Mouse (Mus musculus) lung, embryonic 15.5 days (tissue): ENCODE data around the gene Atp6v0d1. TPM values are rescaled to one million over a fixed set of nuclear protein-coding genes. Genes with fewer than 3 reads are reported as not detected.
"Not testable (repeated sequence)": the region's sequence is repeated elsewhere in the genome, so short reads cannot be mapped to it uniquely, and the experiment has no call there.

Source experiments
- ATAC-seq: fragments of 200-750 bp; cut with Nextera tagmentation; 2 replicates; pipeline ENCODE4 v1.8.0; 2017; ENCODE audit warnings: moderate number of reproducible peaks, borderline replicate concordance; ENCODE audit not compliant: low FRiP score, low TSS enrichment; ENCODE audit errors: extremely low read depth
- H3K27ac ChIP-seq: fragments of 300-500 bp; sonication (generic); 2 replicates; pipeline ENCODE4 v1.5.1; 2015; ENCODE audit warnings: moderate library complexity, mild to moderate bottlenecking, inconsistent platforms
- H3K27me3 ChIP-seq: fragments of 300-500 bp; sonication (generic); 2 replicates; pipeline ENCODE4 v1.6.1; 2015; ENCODE audit warnings: inconsistent platforms
- H3K36me3 ChIP-seq: fragments of 300-500 bp; sonication (generic); 2 replicates; pipeline ENCODE4 v1.6.1; 2015; ENCODE audit warnings: inconsistent platforms
- H3K4me1 ChIP-seq: fragments of 300-500 bp; sonication (generic); 2 replicates; pipeline ENCODE4 v1.6.1; 2015; ENCODE audit warnings: inconsistent platforms
- H3K4me2 ChIP-seq: fragments of 300-500 bp; sonication (generic); 2 replicates; pipeline ENCODE4 v1.6.1; 2015; ENCODE audit warnings: inconsistent platforms, mild to moderate bottlenecking, moderate library complexity
- H3K4me3 ChIP-seq: fragments of 300-500 bp; sonication (generic); 2 replicates; pipeline ENCODE4 v1.5.1; 2015; ENCODE audit warnings: mild to moderate bottlenecking, inconsistent platforms
- H3K9ac ChIP-seq: fragments of 300-500 bp; sonication (generic); 2 replicates; pipeline ENCODE4 v1.6.1; 2015; ENCODE audit warnings: inconsistent platforms
- H3K9me3 ChIP-seq: fragments of 300-500 bp; sonication (generic); 2 replicates; pipeline ENCODE4 v1.6.1; 2016; ENCODE audit warnings: inconsistent platforms
- WGBS: fragments of 180-500 bp; shearing (Covaris S2); methylation state at CpG from one replicate; pipeline ENCODE4 v1.1.7; 2015; 5-methylcytosine and 5-hydroxymethylcytosine counted together
- polyA plus RNA-seq: library from polyadenylated mRNA; unstranded; fragments of >200 nt; fragmentation: Nextera tagmentation; extraction: Ambion mirVana; gene quantifications from 2 replicates; pipeline ENCODE4 v1.2.1, GENCODE M21; 2015

The Atp6v0d1 gene
- polyA plus RNA-seq, 1 experiment from 2014 or later, result 82.1 TPM

DNA sequence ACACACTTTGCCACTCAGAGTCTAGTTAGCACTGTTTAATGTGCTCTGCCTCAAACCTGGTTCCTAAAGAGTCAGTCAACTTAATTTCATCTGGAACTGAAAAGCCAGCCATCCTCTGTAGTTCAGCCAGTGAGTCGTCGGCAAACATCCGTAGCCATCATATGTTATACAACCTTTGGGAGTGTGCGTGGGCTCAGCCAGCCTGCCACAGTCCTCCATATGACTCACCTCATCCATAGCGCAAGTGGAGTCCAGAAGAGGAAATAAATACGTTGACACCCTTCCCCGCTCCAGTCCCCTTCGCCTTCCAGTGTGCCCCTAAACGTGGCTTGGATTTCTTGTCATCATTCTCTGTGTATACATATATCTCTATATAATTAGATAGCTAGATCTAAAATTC, 6.0 kb upstream of the Atp6v0d1 start:
- Histone ChIP-seq H3K4me2 (no peak overlapping the region), H3K4me3 (no peak overlapping the region), H3K27me3 (0 out of 2 replicates have a peak, but pooled peaks cover 6% of the 10 kb centered on the region), H3K36me3 (no peaks in the 10 kb centered on the region), H3K9me3 (no peaks in the 10 kb centered on the region), H3K9ac (no peak overlapping the region), H3K4me1 (peaks cover 6% of the 10 kb centered on the region), H3K27ac (no peak overlapping the region)
- 80% methylated on average over 9 of the region's 9 CpGs for WGBS
- no peak for ATAC-seq

DNA sequence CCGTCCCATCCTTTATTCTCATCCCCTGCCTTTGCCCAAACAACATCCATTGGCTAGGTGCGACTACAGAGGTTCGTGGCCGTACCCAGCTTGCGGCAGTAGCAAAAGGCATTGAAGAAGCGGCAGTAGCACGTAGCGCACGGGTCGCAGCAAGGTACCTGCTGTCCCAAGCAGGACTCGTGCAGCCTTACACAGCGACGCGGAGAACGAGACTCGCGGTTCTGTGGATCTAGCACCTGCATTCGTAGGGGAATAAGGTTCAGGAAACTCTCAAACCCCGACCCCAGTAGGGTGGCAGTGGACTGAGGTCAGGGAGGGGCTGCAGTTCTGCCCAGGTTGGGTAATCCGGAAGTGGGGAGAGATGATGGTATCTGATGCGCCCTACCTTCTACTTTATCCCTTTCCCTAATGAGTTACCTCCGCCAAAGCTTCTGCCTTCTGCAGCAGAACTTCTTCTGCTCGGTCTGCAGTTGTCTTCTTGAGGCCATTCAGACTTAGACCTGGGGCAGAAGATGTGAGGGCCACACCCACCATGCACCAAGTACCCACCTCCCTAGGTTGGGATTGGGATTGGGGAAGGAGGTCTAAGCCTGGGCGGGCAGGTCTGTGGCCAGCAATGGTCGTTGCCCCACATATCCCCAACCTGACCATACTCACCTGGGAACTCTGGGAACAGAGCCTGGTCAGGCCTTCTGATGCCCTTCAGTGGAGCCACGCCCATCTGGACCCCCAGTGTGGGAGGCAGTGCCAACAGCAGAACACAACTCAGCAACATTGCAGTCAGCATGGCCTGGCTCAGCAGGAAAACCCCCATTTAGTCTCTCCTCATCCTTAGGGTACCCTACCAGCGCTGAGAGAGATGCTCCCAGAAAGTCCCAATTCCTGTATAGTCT, 1.1 kb upstream of the Atp6v0d1 start:
- peak overlapping the region; percentile 68 for H3K4me3 ChIP-seq
- H3K9ac ChIP-seq, result peak overlapping the region; percentile 51
- 22% methylated on average over 27 of the region's 27 CpGs for WGBS
- no peaks in the 10 kb centered on the region for H3K9me3 ChIP-seq
- 0 out of 2 replicates have a peak, but pooled peaks have one; percentile 8 for ATAC-seq
- no peak overlapping the region for H3K27ac ChIP-seq
- H3K4me1 ChIP-seq, result peaks cover 31% of the 10 kb centered on the region
- H3K4me2 ChIP-seq, result peak overlapping the region; percentile 80
- 0 out of 2 replicates have a peak, but pooled peaks cover 6% of the 10 kb centered on the region for H3K27me3 ChIP-seq
- H3K36me3 ChIP-seq, result no peaks in the 10 kb centered on the region

DNA sequence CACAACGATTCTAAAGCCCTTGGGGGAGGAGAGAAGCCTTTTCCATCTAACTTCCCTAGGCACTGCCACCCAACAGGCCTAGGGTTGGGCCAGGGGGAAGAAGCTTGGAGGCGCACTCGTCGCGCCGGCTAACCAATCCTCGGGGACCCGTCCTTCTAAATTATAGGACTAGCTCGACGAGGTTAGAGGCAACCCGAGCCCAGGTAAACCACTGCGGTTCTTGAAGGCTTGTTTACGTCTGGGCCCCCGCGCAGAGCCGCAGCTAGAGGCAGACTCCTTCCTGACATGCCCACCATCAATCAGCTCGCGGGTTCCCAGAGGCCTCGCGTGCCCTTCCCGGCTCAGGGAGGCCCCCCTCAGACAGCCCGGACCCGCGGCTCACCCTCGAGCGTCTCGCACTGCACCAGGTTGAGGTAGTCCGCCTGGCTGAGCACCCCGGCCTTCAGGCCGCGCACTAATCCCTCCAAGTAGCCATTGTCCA, 406 bp downstream of the Atp6v0d1 start:
- under 1% methylated on average over 31 of the region's 31 CpGs for WGBS
- Histone ChIP-seq H3K27ac (peak overlapping the region; percentile 38; the same call in 1 of the 2 replicates), H3K9me3 (no peaks in the 10 kb centered on the region), H3K4me1 (peaks cover 31% of the 10 kb centered on the region), H3K36me3 (no peaks in the 10 kb centered on the region), H3K4me3 (peak overlapping the region; percentile 68), H3K9ac (peak overlapping the region; percentile 63), H3K4me2 (peak overlapping the region; percentile 81), H3K27me3 (0 out of 2 replicates have a peak, but pooled peaks cover 6% of the 10 kb centered on the region)
- ATAC-seq, result peak; percentile 66

DNA sequence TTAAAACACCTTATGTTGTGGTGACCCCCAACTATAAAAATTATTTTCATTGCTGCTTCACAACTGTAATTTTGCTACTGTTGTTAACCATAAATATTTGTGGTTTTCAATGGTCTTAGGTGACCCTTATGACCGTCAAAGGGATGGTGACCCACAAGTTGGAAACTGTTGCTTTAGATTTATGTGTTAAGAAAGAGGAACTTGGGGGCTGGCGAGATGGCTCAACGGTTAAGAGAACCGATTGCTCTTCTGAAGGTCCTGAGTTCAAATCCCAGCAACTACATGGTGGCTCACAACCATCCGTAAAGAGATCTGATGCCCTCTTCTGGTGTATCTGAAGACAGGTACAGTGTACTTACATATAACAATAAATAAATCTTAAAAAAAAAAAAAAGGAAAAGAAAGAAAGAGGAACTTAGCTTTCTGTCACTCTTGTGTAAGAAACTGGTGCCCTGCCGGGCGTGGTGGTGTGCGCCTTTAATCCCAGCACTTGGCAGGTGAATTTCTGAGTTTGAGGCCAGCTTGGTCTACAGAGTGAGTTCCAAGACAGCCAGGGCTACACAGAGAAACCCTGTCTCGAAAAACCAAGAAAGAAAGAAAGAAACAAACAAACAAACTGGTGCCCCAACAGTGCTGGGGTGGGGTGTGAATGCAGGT, 1.1 kb downstream of the Atp6v0d1 start:
- H3K9me3 ChIP-seq, H3K36me3 ChIP-seq, ATAC-seq, H3K27me3 ChIP-seq, H3K27ac ChIP-seq: not testable (repeated sequence)
- Histone ChIP-seq H3K9ac (peak overlapping the region; percentile 63), H3K4me3 (peak overlapping the region; percentile 68), H3K4me1 (peaks cover 31% of the 10 kb centered on the region), H3K4me2 (peak overlapping the region; percentile 81)
- 80% methylated on average over 9 of the region's 9 CpGs for WGBS

DNA sequence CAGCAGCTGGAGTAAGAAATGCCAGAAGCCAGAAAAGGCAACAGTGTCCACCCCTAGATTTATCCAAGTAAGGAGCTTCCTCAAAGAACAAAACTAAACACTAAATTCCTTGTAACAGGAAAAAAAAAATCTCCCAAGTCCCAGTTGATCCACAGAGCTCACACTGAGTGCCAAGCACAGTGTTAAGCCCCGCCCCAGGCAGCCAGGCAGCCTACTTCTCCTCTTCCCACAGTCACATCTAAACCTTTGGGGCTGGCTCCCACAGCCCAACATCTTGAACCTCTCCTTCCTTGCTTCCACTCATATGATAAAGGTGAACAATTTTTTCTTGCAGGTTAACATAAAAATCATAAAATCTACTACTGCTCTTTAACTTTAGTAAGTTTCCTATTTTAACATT, 2.0 kb downstream of the Atp6v0d1 start:
- Histone ChIP-seq H3K4me2 (peak overlapping the region; percentile 1; the same call in 1 of the 2 replicates), H3K4me3 (no peak overlapping the region), H3K27me3 (0 out of 2 replicates have a peak, but pooled peaks cover 6% of the 10 kb centered on the region), H3K27ac (no peak overlapping the region), H3K9me3 (no peaks in the 10 kb centered on the region), H3K4me1 (peaks cover 31% of the 10 kb centered on the region), H3K9ac (no peak overlapping the region), H3K36me3 (no peaks in the 10 kb centered on the region)
- ATAC-seq, result no peak
- 70% methylated on average over 1 of the region's 1 CpGs for WGBS

DNA sequence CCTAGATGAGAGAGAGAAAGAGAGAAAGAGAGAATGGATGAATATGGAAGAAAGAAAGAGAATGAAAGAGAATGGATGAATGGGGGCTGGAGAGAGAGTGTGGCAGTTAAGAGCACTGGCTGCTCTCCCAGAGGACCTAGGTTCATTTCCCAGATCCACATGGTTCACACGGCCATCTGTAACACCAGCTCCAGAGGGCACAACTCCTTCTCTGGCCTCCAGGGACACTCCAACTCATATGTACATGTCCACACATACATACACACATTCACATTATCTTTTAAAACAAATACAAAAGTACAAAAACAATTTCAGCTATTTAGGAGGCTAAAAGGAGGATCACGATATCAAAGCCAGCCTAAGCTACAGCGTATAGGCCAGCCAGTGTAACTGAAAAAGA, 3.0 kb downstream of the Atp6v0d1 start:
- Histone ChIP-seq H3K4me3 (no peak overlapping the region), H3K9ac (no peak overlapping the region), H3K9me3 (no peaks in the 10 kb centered on the region), H3K27ac (no peak overlapping the region), H3K36me3 (no peaks in the 10 kb centered on the region), H3K27me3 (0 out of 2 replicates have a peak, but pooled peaks cover 6% of the 10 kb centered on the region), H3K4me2 (no peak overlapping the region), H3K4me1 (peaks cover 31% of the 10 kb centered on the region)
- ATAC-seq, result no peak
- WGBS, result 90% methylated on average over 3 of the region's 3 CpGs

DNA sequence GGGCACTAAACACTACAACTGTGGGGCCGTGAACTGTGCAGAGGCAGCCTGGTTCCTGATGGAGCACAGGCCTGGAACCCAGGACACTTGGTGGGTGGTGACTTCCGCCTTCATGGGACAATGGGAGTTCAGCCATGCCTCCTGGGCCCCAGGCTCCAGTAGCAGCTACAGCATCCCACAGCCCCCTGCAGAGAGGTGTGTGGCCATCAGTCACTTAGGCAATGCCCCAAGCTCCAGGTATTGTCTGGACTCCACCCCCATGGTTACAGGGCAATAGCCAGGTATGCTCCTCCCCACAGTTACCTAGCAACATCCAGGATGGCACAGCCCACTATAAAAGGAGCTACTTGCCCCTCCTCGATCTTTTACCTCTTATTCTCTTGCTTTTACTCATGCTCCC, 10.6 kb downstream of the Atp6v0d1 start:
- Histone ChIP-seq H3K27ac (no peak overlapping the region), H3K4me1 (no peaks in the 10 kb centered on the region), H3K4me3 (no peak overlapping the region), H3K9me3 (no peaks in the 10 kb centered on the region), H3K36me3 (no peaks in the 10 kb centered on the region), H3K4me2 (no peak overlapping the region), H3K27me3 (no peaks in the 10 kb centered on the region), H3K9ac (no peak overlapping the region)
- no peak for ATAC-seq
- 71% methylated on average over 3 of the region's 3 CpGs for WGBS

DNA sequence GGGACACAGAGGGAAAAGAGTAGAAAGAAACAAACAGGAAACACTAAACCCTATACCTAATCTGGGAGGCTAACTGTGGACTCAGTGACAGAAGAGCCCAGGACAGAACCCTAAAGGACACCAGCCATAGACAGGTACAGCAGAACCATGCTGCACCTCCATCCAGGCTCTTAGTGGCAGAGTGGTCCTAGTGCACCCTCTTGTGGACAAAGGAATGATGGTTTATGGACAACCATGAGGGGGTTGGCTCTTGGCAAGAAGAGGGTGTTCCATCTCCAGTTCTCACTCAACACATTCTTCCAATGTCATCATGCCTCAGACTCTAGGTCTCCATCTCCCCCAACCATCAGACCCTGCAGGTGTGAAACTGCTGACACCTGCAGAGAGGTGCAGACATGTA, 11.8 kb downstream of the Atp6v0d1 start:
- H3K9me3 ChIP-seq, result no peaks in the 10 kb centered on the region
- ATAC-seq, result peak; percentile 62

DNA sequence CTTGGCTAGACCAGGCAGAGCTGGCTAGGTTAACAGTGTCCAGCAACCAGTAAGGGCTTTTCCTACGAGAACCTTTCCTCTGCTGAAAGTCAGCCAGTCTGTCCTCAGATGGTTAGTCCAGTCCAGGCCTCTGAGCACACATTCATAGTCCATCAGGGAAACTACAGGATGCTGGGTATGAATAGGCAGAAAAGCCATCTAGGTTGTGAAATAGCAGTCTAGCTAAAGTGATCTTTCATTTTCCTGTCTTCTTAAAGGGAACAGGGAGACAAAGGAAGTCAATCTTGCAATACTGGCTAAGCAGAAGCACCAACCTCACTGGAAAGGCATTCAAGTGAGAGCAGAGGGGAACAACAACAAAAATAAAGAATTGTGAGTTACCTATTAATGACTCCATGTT, 13.0 kb downstream of the Atp6v0d1 start:
- Histone ChIP-seq H3K4me3 (no peak overlapping the region), H3K4me1 (no peaks in the 10 kb centered on the region), H3K27ac (no peak overlapping the region), H3K9ac (no peak overlapping the region), H3K9me3 (no peaks in the 10 kb centered on the region), H3K4me2 (no peak overlapping the region), H3K36me3 (no peaks in the 10 kb centered on the region), H3K27me3 (no peaks in the 10 kb centered on the region)
- ATAC-seq, result no peak
- WGBS, result 69% methylated on average over 1 of the region's 1 CpGs

More for the DNA sequence above, 11.8 kb downstream of the Atp6v0d1 start:
- no peaks in the 10 kb centered on the region for H3K36me3 ChIP-seq
- no peaks in the 10 kb centered on the region for H3K27me3 ChIP-seq
- H3K4me3 ChIP-seq, result no peak overlapping the region
- no peak overlapping the region for H3K9ac ChIP-seq
- H3K4me1 ChIP-seq, result no peaks in the 10 kb centered on the region
- H3K27ac ChIP-seq, result no peak overlapping the region
- H3K4me2 ChIP-seq, result no peak overlapping the region

DNA sequence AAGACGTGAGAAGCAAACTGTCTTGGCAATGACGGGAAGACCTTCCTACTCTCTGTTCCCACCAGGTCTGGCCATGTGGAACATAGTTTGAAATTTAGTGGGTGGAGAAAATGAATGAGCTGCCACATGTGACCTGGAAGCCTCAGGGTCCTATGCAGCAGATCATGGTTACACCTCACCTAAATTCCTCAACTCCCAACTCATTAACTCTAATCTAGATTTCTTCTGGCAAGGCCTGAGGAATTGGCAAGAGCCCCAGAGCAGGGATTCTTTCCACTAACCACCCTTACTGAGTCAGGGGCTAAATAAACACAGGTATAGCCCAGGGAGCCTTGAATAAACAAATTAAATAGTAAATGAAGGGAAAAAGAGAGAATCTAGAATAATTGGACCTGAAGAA, 13.8 kb downstream of the Atp6v0d1 start:
- H3K4me3 ChIP-seq, result no peak overlapping the region

DNA sequence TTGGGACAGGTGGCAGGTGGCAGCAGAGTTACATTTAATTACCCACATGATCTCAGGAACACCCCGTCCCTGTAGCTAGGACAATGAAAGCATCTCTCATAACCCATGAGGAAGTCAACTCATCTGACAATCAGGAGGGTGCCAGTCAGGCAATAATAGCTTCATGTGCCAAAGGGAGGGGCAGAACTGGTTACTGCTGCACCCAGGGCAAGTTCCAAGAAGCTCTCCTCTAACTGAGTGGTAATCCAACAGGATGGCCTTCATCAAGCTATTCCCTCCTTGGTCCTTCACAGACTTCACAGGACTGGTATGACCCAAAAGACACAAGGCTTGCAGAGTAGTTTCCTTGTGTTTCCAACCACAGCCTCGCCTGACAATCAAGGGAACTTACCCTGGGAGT, 15.8 kb downstream of the Atp6v0d1 start:
- Histone ChIP-seq H3K27ac (no peak overlapping the region), H3K4me2 (no peak overlapping the region), H3K4me3 (no peak overlapping the region), H3K9ac (no peak overlapping the region), H3K36me3 (no peaks in the 10 kb centered on the region), H3K9me3 (no peaks in the 10 kb centered on the region), H3K4me1 (peaks cover 16% of the 10 kb centered on the region), H3K27me3 (no peaks in the 10 kb centered on the region)
- WGBS, result 71% methylated on average over 2 of the region's 2 CpGs
- ATAC-seq, result no peak

More for the DNA sequence above, 13.8 kb downstream of the Atp6v0d1 start:
- Histone ChIP-seq H3K27me3 (no peaks in the 10 kb centered on the region), H3K9me3 (no peaks in the 10 kb centered on the region), H3K4me2 (no peak overlapping the region), H3K9ac (no peak overlapping the region), H3K4me1 (no peaks in the 10 kb centered on the region), H3K36me3 (no peaks in the 10 kb centered on the region), H3K27ac (no peak overlapping the region)
- WGBS, result 79% methylated on average over 2 of the region's 2 CpGs
- ATAC-seq, result no peak

DNA sequence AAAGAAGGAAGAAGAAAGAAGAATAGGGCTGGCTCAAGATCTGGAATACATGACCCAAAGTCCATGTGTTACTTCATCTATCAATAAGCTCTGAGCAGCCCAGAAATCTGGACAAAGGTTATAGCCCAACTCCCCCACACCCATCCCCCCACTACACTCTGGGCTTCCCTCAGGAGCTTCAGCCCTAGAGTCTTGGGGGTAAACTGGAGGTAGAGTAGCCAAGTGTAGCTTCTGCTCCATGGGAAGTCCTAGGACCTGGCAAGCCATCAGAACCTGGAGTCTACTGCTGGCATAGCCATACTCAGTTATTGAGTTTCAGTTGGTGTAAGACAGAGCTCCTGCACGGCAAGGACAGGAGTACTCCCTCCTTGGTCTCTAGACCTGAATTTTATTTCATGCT, 16.3 kb downstream of the Atp6v0d1 start:
- Histone ChIP-seq H3K9me3 (no peaks in the 10 kb centered on the region), H3K4me2 (no peak overlapping the region), H3K4me1 (peaks cover 21% of the 10 kb centered on the region), H3K27me3 (no peaks in the 10 kb centered on the region), H3K4me3 (no peak overlapping the region), H3K27ac (no peak overlapping the region), H3K36me3 (no peaks in the 10 kb centered on the region), H3K9ac (no peak overlapping the region)
- no peak for ATAC-seq
- 84% methylated on average over 1 of the region's 1 CpGs for WGBS
